Mouse (Mus musculus) heart, embryonic 11.5 days (tissue): ENCODE measurements at regions not wholly inside any gene's neighbourhood (a gene's known extent, or its start where the extent isn't known, plus 50 kb on each side); places are given as distances from the start of the nearest gene placed in this dataset.

ENCODE experiments used
- ATAC-seq: fragments of 200-750 bp; cut with Nextera tagmentation; replicated peaks from 2 replicates; pipeline ENCODE4 v1.8.0; 2017; ENCODE audit warnings: moderate library complexity; ENCODE audit not compliant: insufficient number of reproducible peaks, low FRiP score, low TSS enrichment
- H3K27ac ChIP-seq: fragments of 300-500 bp; sonication (generic); 2 replicates; pipeline ENCODE4 v1.5.1; 2014; ENCODE audit warnings: mild to moderate bottlenecking, low read depth, low read length
- H3K27me3 ChIP-seq: fragments of 300-500 bp; sonication (generic); 2 replicates; pipeline ENCODE4 v1.6.1; 2014; ENCODE audit warnings: mild to moderate bottlenecking, low read length, mixed read lengths; ENCODE audit not compliant: control insufficient read depth, insufficient read depth
- H3K36me3 ChIP-seq: fragments of 300-500 bp; sonication (generic); 2 replicates; pipeline ENCODE4 v1.6.1; 2014; ENCODE audit warnings: mild to moderate bottlenecking, low read length, moderate library complexity, mixed read lengths; ENCODE audit not compliant: control insufficient read depth, insufficient read depth
- H3K4me1 ChIP-seq: fragments of 300-500 bp; sonication (generic); 2 replicates; pipeline ENCODE4 v1.6.1; 2014; ENCODE audit warnings: low read length; ENCODE audit not compliant: control insufficient read depth, insufficient read depth
- H3K4me2 ChIP-seq: fragments of 300-500 bp; sonication (generic); 2 replicates; pipeline ENCODE4 v1.6.1; 2014; ENCODE audit warnings: mild to moderate bottlenecking, moderate library complexity
- H3K4me3 ChIP-seq: fragments of 300-500 bp; sonication (generic); 2 replicates; pipeline ENCODE4 v1.5.1; 2014; ENCODE audit warnings: low read depth, low read length
- H3K9ac ChIP-seq: fragments of 300-500 bp; sonication (generic); 2 replicates; pipeline ENCODE4 v1.6.1; 2014; ENCODE audit warnings: mild to moderate bottlenecking, low read depth, low read length, moderate library complexity
- H3K9me3 ChIP-seq: fragments of 300-500 bp; sonication (generic); replicated peaks from 2 replicates; pipeline ENCODE4 v1.6.1; 2016; ENCODE audit warnings: low read length; ENCODE audit not compliant: control insufficient read depth
- WGBS: fragments of 180-500 bp; shearing (Covaris S2); extraction: QIAGEN DNeasy Blood & Tissue Kit; methylation state at CpG from one replicate; pipeline ENCODE4 v1.1.7; 2014; ENCODE audit not compliant: insufficient replicate concordance; 5-methylcytosine and 5-hydroxymethylcytosine counted together

DNA sequence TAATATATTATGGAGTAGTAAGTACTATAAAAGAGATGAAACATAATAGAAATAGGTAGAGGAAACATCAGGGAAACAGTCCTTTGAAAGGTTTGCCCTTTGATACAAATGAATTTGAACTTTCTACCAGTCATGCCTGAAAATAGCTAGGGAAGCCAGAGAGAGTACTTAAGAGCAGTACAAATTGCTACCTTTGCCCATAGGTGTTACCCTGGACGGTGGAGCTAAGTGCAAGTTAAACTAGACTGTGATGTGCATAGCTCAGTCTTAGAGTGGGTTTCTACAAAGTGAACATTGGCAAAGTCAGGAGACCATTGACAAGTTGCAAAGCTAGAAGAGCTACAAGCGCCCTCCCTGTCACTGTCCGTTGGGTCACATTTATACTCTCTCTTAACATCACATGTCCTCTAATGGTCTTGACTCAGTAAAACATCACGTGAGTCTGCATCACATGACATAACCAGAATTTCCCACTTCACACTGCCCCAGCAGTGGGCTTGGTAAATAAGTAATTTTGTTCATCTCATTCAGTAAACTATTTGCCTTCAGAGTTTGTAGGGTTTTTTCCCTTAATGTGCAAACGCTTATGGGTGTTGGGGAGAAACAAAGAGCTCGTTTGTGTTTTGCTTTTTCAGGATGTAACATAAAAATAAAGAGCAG lies 80.6 kb upstream of the Itga1 start:
- H3K36me3 ChIP-seq: no peaks in the 10 kb centered on the region
- H3K27ac ChIP-seq: no peak overlapping the region
- H3K4me2 ChIP-seq: no peak overlapping the region
- no peak overlapping the region for H3K9ac ChIP-seq
- 79% methylated on average over 6 of the region's 6 CpGs for whole genome bisulfite sequencing
- H3K9me3 ChIP-seq: no peaks in the 10 kb centered on the region
- H3K4me1 ChIP-seq: no peaks in the 10 kb centered on the region
- H3K27me3 ChIP-seq: no peaks in the 10 kb centered on the region
- ATAC-seq: no peak
- no peak overlapping the region for H3K4me3 ChIP-seq

GRCm38 (mm10) chr13:115178175-115178917 lies 76.6 kb upstream of the Itga1 start:
- Histone ChIP-seq H3K9ac (no peak overlapping the region), H3K27ac (no peak overlapping the region), H3K4me1 (no peaks in the 10 kb centered on the region), H3K36me3 (no peaks in the 10 kb centered on the region), H3K4me2 (no peak overlapping the region), H3K27me3 (no peaks in the 10 kb centered on the region), H3K9me3 (no peaks in the 10 kb centered on the region), H3K4me3 (no peak overlapping the region)
- 84% methylated on average over 7 of the region's 7 CpGs for WGBS
- no peak for ATAC-seq

DNA sequence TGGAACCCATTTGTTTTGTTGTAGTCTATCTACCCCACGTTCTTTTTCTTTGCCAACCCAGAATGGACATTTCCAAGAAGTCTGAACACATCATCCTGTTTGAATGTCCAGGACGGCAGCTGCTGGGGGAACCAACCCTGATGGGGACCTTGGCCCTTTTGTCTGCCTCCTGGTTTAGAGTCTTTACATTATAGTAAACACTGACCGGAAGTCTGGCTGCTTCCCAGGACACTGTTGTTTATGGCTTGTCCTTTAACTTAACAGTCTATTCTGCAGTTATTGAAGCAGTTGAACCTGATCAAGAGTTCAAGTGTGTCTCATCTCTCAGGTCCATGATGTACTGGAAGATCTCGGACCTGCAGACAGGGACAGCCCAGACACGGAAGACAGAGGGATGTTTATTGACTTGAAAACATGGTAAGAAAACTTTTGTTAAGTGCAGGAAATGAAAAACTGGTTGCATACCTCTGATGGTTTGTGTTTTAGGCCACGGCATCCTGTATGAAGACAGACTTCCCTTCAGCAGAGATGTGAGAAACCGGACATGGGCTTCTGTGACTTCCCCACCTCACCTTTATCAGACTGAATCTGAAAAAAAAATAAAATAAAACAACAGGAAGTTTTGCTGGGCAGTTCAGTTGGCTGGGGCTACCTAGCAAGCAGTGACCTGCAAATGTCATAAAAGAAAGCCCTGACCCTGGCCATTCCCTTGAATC lies 69.7 kb upstream of the Itga1 start:
- H3K36me3 ChIP-seq: no peaks in the 10 kb centered on the region
- ATAC-seq: no peak
- H3K4me2 ChIP-seq: no peak overlapping the region
- H3K9me3 ChIP-seq: no peaks in the 10 kb centered on the region
- WGBS: 68% methylated on average over 7 of the region's 7 CpGs
- no peak overlapping the region for H3K4me3 ChIP-seq
- no peak overlapping the region for H3K27ac ChIP-seq
- H3K9ac ChIP-seq: no peak overlapping the region
- H3K4me1 ChIP-seq: no peaks in the 10 kb centered on the region
- H3K27me3 ChIP-seq: no peaks in the 10 kb centered on the region

DNA sequence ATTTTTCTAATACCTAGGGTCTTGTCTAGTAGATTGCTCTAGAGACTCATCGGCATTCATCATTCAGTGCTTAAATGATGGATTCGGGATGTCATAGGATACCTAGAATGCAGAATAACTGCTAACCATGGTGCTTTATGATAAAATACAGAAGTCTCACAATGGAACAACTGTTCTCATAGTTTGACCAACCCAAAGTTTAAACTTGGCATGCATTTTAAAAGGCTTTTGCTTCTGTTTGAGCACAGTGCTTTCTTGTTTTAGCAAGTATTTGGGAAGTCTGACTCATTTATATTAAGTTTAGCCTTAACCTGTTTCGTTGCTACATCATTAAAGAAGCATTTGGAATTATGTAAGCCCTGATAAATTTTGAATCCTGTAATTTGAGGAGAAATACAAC lies 64.2 kb upstream of the Itga1 start:
- H3K36me3 ChIP-seq: no peaks in the 10 kb centered on the region
- no peak overlapping the region for H3K9ac ChIP-seq
- 67% methylated on average over 3 of the region's 3 CpGs for WGBS
- H3K9me3 ChIP-seq: no peaks in the 10 kb centered on the region
- no peak overlapping the region for H3K27ac ChIP-seq
- no peak overlapping the region for H3K4me3 ChIP-seq
- 0 out of 2 replicates have a peak, but pooled peaks cover 7% of the 10 kb centered on the region for H3K4me1 ChIP-seq
- no peak for ATAC-seq
- no peaks in the 10 kb centered on the region for H3K27me3 ChIP-seq
- no peak overlapping the region for H3K4me2 ChIP-seq

DNA sequence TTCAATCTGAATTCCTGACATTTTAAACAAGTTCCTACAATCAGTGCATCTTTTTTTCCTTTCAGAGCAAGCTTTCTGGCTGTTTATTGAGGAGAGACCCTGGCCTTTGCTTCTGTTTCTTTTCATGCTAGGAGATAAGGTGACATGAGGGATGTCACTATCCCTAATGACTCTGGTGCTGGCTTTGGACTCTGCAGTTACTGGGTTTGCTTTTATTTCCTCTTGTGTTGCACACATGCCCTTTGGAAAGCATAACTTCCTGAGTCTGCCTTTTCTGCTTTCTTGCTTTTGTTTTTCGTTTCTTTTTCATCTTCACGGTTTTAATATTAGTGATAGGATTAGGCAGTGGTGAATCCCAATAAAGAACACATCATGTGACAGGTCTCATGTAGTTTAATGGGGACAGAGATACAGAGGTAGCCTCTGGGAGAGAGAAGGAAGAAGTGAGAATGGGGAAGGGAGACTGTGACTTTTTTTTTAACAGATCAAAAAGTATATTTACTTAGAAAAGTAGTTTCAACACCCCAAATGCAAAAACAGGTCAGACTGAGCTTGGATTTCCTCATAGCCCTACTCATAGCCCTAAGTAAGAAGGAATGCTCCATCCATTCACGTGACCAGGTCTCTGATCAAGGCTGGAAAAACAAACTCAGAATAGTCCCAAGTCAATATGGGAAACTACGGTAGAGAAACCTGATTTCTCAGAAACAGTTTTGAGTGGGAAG lies 61.1 kb upstream of the Itga1 start:
- Histone ChIP-seq H3K27ac (no peak overlapping the region), H3K4me2 (no peak overlapping the region), H3K9ac (no peak overlapping the region), H3K36me3 (no peaks in the 10 kb centered on the region), H3K27me3 (no peaks in the 10 kb centered on the region), H3K4me3 (no peak overlapping the region), H3K4me1 (0 out of 2 replicates have a peak, but pooled peaks cover 7% of the 10 kb centered on the region), H3K9me3 (no peaks in the 10 kb centered on the region)
- 57% methylated on average over 4 of the region's 4 CpGs for WGBS
- ATAC-seq: no peak

- Histone ChIP-seq H3K36me3 (no peaks in the 10 kb centered on the region), H3K9ac (no peak overlapping the region), H3K27me3 (no peaks in the 10 kb centered on the region), H3K9me3 (no peaks in the 10 kb centered on the region), H3K4me1 (0 out of 2 replicates have a peak, but pooled peaks cover 7% of the 10 kb centered on the region), H3K27ac (no peak overlapping the region), H3K4me3 (no peak overlapping the region), H3K4me2 (no peak overlapping the region)
- no peak for ATAC-seq
- WGBS: 30% methylated on average over 4 of the region's 4 CpGs
These were observed 57.6 kb upstream of the Itga1 start for GRCm38 (mm10) chr13:115159386-115159785.
